Mouse (Mus musculus): Measurements from ENCODE around the gene Me3.

- TF ChIP-seq CTCF (IDR thresholded peaks at IDR 0.05; ENCODE audit: control insufficient read depth, insufficient read depth, low read length) (no peak), POLR2A (IDR thresholded peaks at IDR 0.05; ENCODE audit: borderline replicate concordance, control insufficient read depth, low read depth, low read length) (no peak)
Observed at GRCm38 (mm10) chr7:89749183-89749582, 117.0 kb downstream of the Me3 start.

All from bone marrow, adult 2 months (tissue).